Mouse (Mus musculus) MEL (cell line): Measurements from ENCODE around the gene Tfpi. TPM values are rescaled to one million over a fixed set of nuclear protein-coding genes. Genes with fewer than 3 reads are reported as not detected.
"Not testable (repeated sequence)": the region's sequence is repeated elsewhere in the genome, so short reads cannot be mapped to it uniquely, and the experiment has no call there.

Experiments
- DNase-seq: peaks from one replicate; pipeline ENCODE4 v3.0.0; 2011; ENCODE audit warnings: low read depth, low spot score
- H3K27ac ChIP-seq: 2 replicates; pipeline ENCODE4 v1.5.1; 2012; ENCODE audit warnings: low read depth, mild to moderate bottlenecking, control low read depth, low read length, moderate library complexity; ENCODE audit not compliant: control insufficient read depth
- H3K27me3 ChIP-seq, 2 experiments: fragments of 150-350 bp in 1 of 2; sonication (generic) in 1 of 2; 2 replicates each; pipeline ENCODE4 v1.6.1; 2012; ENCODE audit warnings: low read length in 2 of 2, mild to moderate bottlenecking in 2 of 2, improper control_type of control experiment in 1 of 2, moderate library complexity in 1 of 2; ENCODE audit not compliant: insufficient read depth in 2 of 2, control insufficient read depth in 1 of 2
- H3K36me3 ChIP-seq, 2 experiments: 2 replicates each; pipeline ENCODE4 v1.6.1; 2012 to 2014; ENCODE audit warnings: low read length in 2 of 2, improper control_type of control experiment in 1 of 2, inconsistent platforms in 1 of 2, mild to moderate bottlenecking in 1 of 2; ENCODE audit not compliant: insufficient read depth in 2 of 2, control insufficient read depth in 1 of 2
- H3K4me1 ChIP-seq, 2 experiments: fragments of 150-350 bp in 1 of 2; sonication (generic) in 1 of 2; 2 replicates each; pipeline ENCODE4 v1.6.1; 2012; ENCODE audit warnings: low read length in 2 of 2, improper control_type of control experiment in 1 of 2, mild to moderate bottlenecking in 1 of 2; ENCODE audit not compliant: insufficient read depth in 2 of 2, control insufficient read depth in 1 of 2
- H3K4me3 ChIP-seq, 2 experiments: fragments of 150-350 bp in 1 of 2; sonication (generic) in 1 of 2; 2 replicates each; pipeline ENCODE4 v1.5.1; 2012; ENCODE audit warnings: low read depth in 2 of 2, low read length in 2 of 2, mild to moderate bottlenecking in 2 of 2, moderate library complexity in 2 of 2, control low read depth in 1 of 2, improper control_type of control experiment in 1 of 2; ENCODE audit not compliant: control insufficient read depth in 1 of 2, insufficient read depth in 1 of 2
- H3K79me2 ChIP-seq: 2 replicates; pipeline ENCODE4 v1.6.1; 2012; ENCODE audit warnings: mild to moderate bottlenecking, low read length, moderate library complexity; ENCODE audit not compliant: control insufficient read depth, poor library complexity, insufficient read depth
- H3K9ac ChIP-seq: 2 replicates; pipeline ENCODE4 v1.6.1; 2012; ENCODE audit warnings: low read depth, mild to moderate bottlenecking, control low read depth, low read length, moderate library complexity; ENCODE audit not compliant: control insufficient read depth, poor library complexity, severe bottlenecking
- H3K9me3 ChIP-seq: fragments of 150-350 bp; sonication (generic); replicated peaks from 2 replicates; pipeline ENCODE4 v1.6.1; 2012; ENCODE audit warnings: mild to moderate bottlenecking, low read length, improper control_type of control experiment, moderate library complexity; ENCODE audit not compliant: insufficient read depth
- CHD1 ChIP-seq: IDR thresholded peaks from 2 replicates; pipeline ENCODE4 v1.6.1; 2012; ENCODE audit warnings: low read depth, mild to moderate bottlenecking, inconsistent platforms, low read length, improper control_type of control experiment
- ETS1 ChIP-seq: IDR thresholded peaks from 2 replicates; pipeline ENCODE4 v1.6.1; 2012; ENCODE audit warnings: low read depth, mild to moderate bottlenecking, inconsistent platforms, low read length, improper control_type of control experiment, moderate library complexity
- GATA1 ChIP-seq: IDR thresholded peaks from 2 replicates; pipeline ENCODE4 v1.6.1; 2011; ENCODE audit warnings: low read depth, low read length, improper control_type of control experiment
- JUND ChIP-seq: IDR thresholded peaks from 2 replicates; pipeline ENCODE4 v1.6.1; 2011; ENCODE audit warnings: low read depth, mild to moderate bottlenecking, improper control_type of control experiment, low read length
- KAT2A ChIP-seq: conservative IDR thresholded peaks from 2 replicates; pipeline ENCODE4 v1.6.1; 2012; ENCODE audit warnings: low read depth, low read length, improper control_type of control experiment, inconsistent platforms
- MAZ ChIP-seq: IDR thresholded peaks from 2 replicates; pipeline ENCODE4 v1.6.1; 2012; ENCODE audit warnings: low read depth, mild to moderate bottlenecking, inconsistent platforms, low read length, improper control_type of control experiment
- NELFE ChIP-seq: IDR thresholded peaks from 2 replicates; pipeline ENCODE4 v1.6.1; 2011; ENCODE audit warnings: low read depth, low read length, improper control_type of control experiment
- POLR2A ChIP-seq, 2 experiments: IDR thresholded peaks; 2 replicates each; pipeline ENCODE4 v1.6.1; 2011 to 2012; ENCODE audit warnings: low read length in 2 of 2, mild to moderate bottlenecking in 2 of 2, control low read depth in 1 of 2, improper control_type of control experiment in 1 of 2, low read depth in 1 of 2, moderate library complexity in 1 of 2; ENCODE audit not compliant: control insufficient read depth in 1 of 2, insufficient read depth in 1 of 2, poor library complexity in 1 of 2
- SIN3A ChIP-seq: IDR thresholded peaks from 2 replicates; pipeline ENCODE4 v1.6.1; 2012; ENCODE audit warnings: low read length, improper control_type of control experiment, inconsistent platforms
- TBP ChIP-seq: IDR thresholded peaks from 2 replicates; pipeline ENCODE4 v1.8.0; 2011; ENCODE audit warnings: low read depth, low read length, improper control_type of control experiment
- UBTF ChIP-seq: IDR thresholded peaks from 2 replicates; pipeline ENCODE4 v1.6.1; 2012; ENCODE audit warnings: low read depth, mild to moderate bottlenecking, inconsistent platforms, low read length, improper control_type of control experiment, moderate library complexity, borderline replicate concordance; ENCODE audit not compliant: insufficient read depth
- USF2 ChIP-seq, 2 experiments: IDR thresholded peaks; 2 replicates each; pipeline ENCODE4 v1.6.1; 2011 to 2012; ENCODE audit warnings: improper control_type of control experiment in 2 of 2, low read length in 2 of 2, borderline replicate concordance in 1 of 2, inconsistent platforms in 1 of 2, low read depth in 1 of 2, mild to moderate bottlenecking in 1 of 2; ENCODE audit not compliant: insufficient read depth in 1 of 2
- ZC3H11A ChIP-seq: IDR thresholded peaks from 2 replicates; pipeline ENCODE4 v1.6.1; 2012; ENCODE audit warnings: low read depth, mild to moderate bottlenecking, inconsistent platforms, low read length, improper control_type of control experiment
- ZKSCAN1 ChIP-seq: IDR thresholded peaks from 2 replicates; pipeline ENCODE4 v1.6.1; 2012; ENCODE audit warnings: low read depth, mild to moderate bottlenecking, inconsistent platforms, low read length, improper control_type of control experiment, moderate library complexity
- ZNF384 ChIP-seq: IDR thresholded peaks from 2 replicates; pipeline ENCODE4 v1.6.1; 2012; ENCODE audit warnings: low read depth, mild to moderate bottlenecking, inconsistent platforms, low read length, improper control_type of control experiment
- polyA plus RNA-seq, 2 experiments: library from polyadenylated mRNA; stranded (reverse) in 1 of 2; unstranded in 1 of 2; fragments of >175 nt in 1 of 2; fragments of >200 nt in 1 of 2; gene quantifications; 2 replicates each; pipeline versions ENCODE4 v1.2.1 to v1.2.4; 2012; ENCODE audit warnings: low replicate concordance in 2 of 2, low read depth in 1 of 2; ENCODE audit not compliant: insufficient read length in 2 of 2, insufficient read depth in 1 of 2, missing spikeins in 1 of 2
- total RNA-seq: library from RNA; depleted of rRNA; stranded (reverse); fragments of 300-350 nt; gene quantifications from 2 replicates; pipeline ENCODE4 v1.2.3, GENCODE M21; 2012

Tfpi gene
- total and polyA plus RNA-seq, 3 experiments = 1.1 to 2.5 TPM; not detected in 1

GRCm38 (mm10) chr2:84511508-84511907 is 34.9 kb upstream of the Tfpi start:
- peaks cover 0 to 2% of the 10 kb centered on the region in 2 experiments; a peak in 2 of 4 replicates for H3K27me3 ChIP-seq
- no peak overlapping the region for H3K4me3 ChIP-seq
- H3K27ac ChIP-seq = no peak overlapping the region
- DNase-seq = no peak
- no peak for TF ChIP-seq NELFE
- TF ChIP-seq TBP = no peak
- TF ChIP-seq CHD1 = no peak
- no peak for TF ChIP-seq SIN3A
- H3K4me1 ChIP-seq = no peaks in the 10 kb centered on the region
- no peaks in the 10 kb centered on the region for H3K9me3 ChIP-seq
- no peak overlapping the region for H3K9ac ChIP-seq
- H3K36me3 ChIP-seq = no peaks in the 10 kb centered on the region
- no peaks in the 10 kb centered on the region for H3K79me2 ChIP-seq

DNA sequence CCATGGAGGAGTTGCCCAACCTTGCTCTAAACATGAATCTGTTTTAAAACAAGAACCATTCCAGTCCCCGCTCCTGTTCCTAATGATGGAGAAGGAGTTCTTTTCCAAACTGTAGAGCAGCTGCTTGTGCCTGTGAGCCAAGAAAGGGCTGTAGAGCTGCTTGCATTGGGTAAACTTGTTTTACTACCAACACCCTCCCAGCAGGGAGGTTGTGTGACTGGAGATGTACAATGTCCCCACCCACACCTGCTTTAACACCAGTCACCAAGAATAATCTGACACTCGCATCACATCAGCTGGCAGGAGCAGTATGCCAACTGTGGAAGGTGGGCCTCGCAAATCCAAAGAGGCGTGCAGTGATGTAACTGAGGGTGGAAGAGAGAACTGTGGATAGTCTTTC is 34.5 kb upstream of the Tfpi start:
- Histone ChIP-seq H3K9me3 (no peaks in the 10 kb centered on the region), H3K9ac (no peak overlapping the region), H3K4me1 (no peaks in the 10 kb centered on the region), H3K27ac (no peak overlapping the region), H3K4me3 (no peak overlapping the region), H3K27me3 (peaks cover 0 to 2% of the 10 kb centered on the region in 2 experiments; a peak in 2 of 4 replicates), H3K36me3 (no peaks in the 10 kb centered on the region), H3K79me2 (no peaks in the 10 kb centered on the region)
- no peak for DNase-seq
- TF ChIP-seq JUND (no peak), GATA1 (no peak), ZKSCAN1 (no peak), KAT2A (no peak), ZC3H11A (no peak), UBTF (no peak), MAZ (no peak), USF2 (IDR thresholded peaks at IDR 0.05; ENCODE audit: borderline replicate concordance in 1 of 2, insufficient read depth in 1 of 2, low read depth in 1 of 2, low read length in 2 of 2) (no peak), ETS1 (no peak), ZNF384 (no peak), POLR2A (IDR thresholded peaks at IDR 0.05; ENCODE audit: control insufficient read depth in 1 of 2, insufficient read depth in 1 of 2, low read depth in 1 of 2, low read length in 2 of 2, poor library complexity in 1 of 2) (no peak)

DNA sequence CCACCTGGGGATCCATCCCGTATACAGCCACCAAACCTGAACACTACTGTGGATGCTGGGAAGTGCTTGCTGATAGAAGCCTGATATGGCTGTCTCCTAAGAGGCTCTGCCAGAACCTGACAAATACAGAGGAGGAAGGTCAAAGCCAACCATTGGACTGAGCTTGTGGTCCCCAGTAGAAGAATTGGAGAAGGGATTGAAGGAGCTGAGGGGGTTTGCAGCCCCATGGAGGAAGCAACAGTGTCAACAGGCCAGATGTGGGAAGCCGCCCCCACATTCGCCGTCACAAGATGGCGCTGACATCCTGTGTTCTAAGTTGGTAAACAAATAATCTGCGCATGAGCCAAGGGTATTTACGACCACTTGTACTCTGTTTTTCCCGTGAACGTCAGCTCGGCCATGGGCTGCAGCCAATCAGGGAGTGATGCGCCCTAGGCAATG is 28.4 kb upstream of the Tfpi start:
- not testable (repeated sequence) for H3K27ac ChIP-seq, H3K4me3 ChIP-seq, DNase-seq

More for the DNA sequence above, 28.4 kb upstream of the Tfpi start:
- not testable (repeated sequence) for H3K79me2 ChIP-seq, H3K27me3 ChIP-seq, H3K9ac ChIP-seq, H3K4me1 ChIP-seq, H3K36me3 ChIP-seq, H3K9me3 ChIP-seq
